Mouse (Mus musculus) embryonic facial prominence, embryonic 14.5 days (tissue): ENCODE measurements around the gene Psma6. TPM values are rescaled to one million over a fixed set of nuclear protein-coding genes. Genes with fewer than 3 reads are reported as not detected.
A peak's percentile ranks its signal among the peaks of the same experiment; 100 is the strongest.
"Not testable (repeated sequence)": the region's sequence is repeated elsewhere in the genome, so short reads cannot be mapped to it uniquely, and the experiment has no call there.

Source experiments
- ATAC-seq: fragments of 200-750 bp; cut with Nextera tagmentation; 2 replicates; pipeline ENCODE4 v1.8.0; 2017; ENCODE audit warnings: low read depth, moderate number of reproducible peaks, moderate TSS enrichment
- DNase-seq: peaks from one replicate; pipeline ENCODE4 v3.0.0-alpha.2; 2015; ENCODE audit warnings: low spot score
- H3K27ac ChIP-seq: fragments of 300-500 bp; sonication (generic); replicated peaks from 2 replicates; pipeline ENCODE4 v1.5.1; 2014; ENCODE audit warnings: low read depth, mild to moderate bottlenecking, low read length, moderate library complexity
- H3K27me3 ChIP-seq: fragments of 300-500 bp; sonication (generic); replicated peaks from 2 replicates; pipeline ENCODE4 v1.6.1; 2014; ENCODE audit warnings: low read length; ENCODE audit not compliant: control insufficient read depth, insufficient read depth
- H3K36me3 ChIP-seq: fragments of 300-500 bp; sonication (generic); 2 replicates; pipeline ENCODE4 v1.6.1; 2014; ENCODE audit warnings: low read length, mixed read lengths; ENCODE audit not compliant: control insufficient read depth, insufficient read depth
- H3K4me1 ChIP-seq: fragments of 300-500 bp; sonication (generic); 2 replicates; pipeline ENCODE4 v1.6.1; 2014; ENCODE audit warnings: antibody characterized with exemption, low read length; ENCODE audit not compliant: control insufficient read depth, insufficient read depth
- H3K4me2 ChIP-seq: fragments of 300-500 bp; sonication (generic); 2 replicates; pipeline ENCODE4 v1.6.1; 2014; ENCODE audit warnings: low read depth, mild to moderate bottlenecking, low read length, moderate library complexity, mixed read lengths
- H3K4me3 ChIP-seq: fragments of 300-500 bp; sonication (generic); 2 replicates; pipeline ENCODE4 v1.5.1; 2014; ENCODE audit warnings: low read depth, mild to moderate bottlenecking, low read length
- H3K9ac ChIP-seq: fragments of 300-500 bp; sonication (generic); 2 replicates; pipeline ENCODE4 v1.6.1; 2014; ENCODE audit warnings: low read depth, mild to moderate bottlenecking, low read length, moderate library complexity, mixed read lengths
- H3K9me3 ChIP-seq: fragments of 300-500 bp; sonication (generic); 2 replicates; pipeline ENCODE4 v1.6.1; 2016; ENCODE audit warnings: low read length; ENCODE audit not compliant: control insufficient read depth
- WGBS: fragments of 180-500 bp; shearing (Covaris S2); extraction: QIAGEN DNeasy Blood & Tissue Kit; methylation state at CpG from one replicate; pipeline ENCODE4 v1.1.7; 2014; 5-methylcytosine and 5-hydroxymethylcytosine counted together
- polyA plus RNA-seq: library from polyadenylated mRNA; unstranded; fragments of >200 nt; fragmentation: Nextera tagmentation; extraction: Ambion mirVana; gene quantifications from 2 replicates; pipeline ENCODE4 v1.2.1, GENCODE M21; 2014

Psma6 gene
- 397 and 404 TPM in 2 replicates for polyA plus RNA-seq

GRCm38 (mm10) chr12:55384023-55384749 is at the start of gene Psma6:
Gene Psma6, plus strand, starts transcription at chr12:55384222.
- no peak for DNase-seq
- Histone ChIP-seq H3K4me1 (no peaks in the 10 kb centered on the region), H3K27ac (no peak within 1 kb of the TSS), H3K9me3 (no peaks in the 10 kb centered on the region), H3K27me3 (no peaks in the 10 kb centered on the region), H3K4me2 (no peak within 1 kb of the TSS), H3K9ac (no peak within 1 kb of the TSS), H3K36me3 (0 out of 2 replicates have a peak, but pooled peaks cover 3% of the 10 kb centered on the region), H3K4me3 (no peak within 1 kb of the TSS)
- WGBS = 73% methylated on average over 10 of the region's 10 CpGs
- ATAC-seq = no peak

GRCm38 (mm10) chr12:55338490-55338889 is 45.5 kb upstream of the Psma6 start:
- H3K9me3 ChIP-seq, H3K4me3 ChIP-seq, ATAC-seq, H3K4me2 ChIP-seq, DNase-seq, H3K27me3 ChIP-seq, H3K9ac ChIP-seq, H3K36me3 ChIP-seq, H3K4me1 ChIP-seq, H3K27ac ChIP-seq: not testable (repeated sequence)
- 85% methylated on average over 1 of the region's 2 CpGs for WGBS

GRCm38 (mm10) chr12:55343045-55343444 is 41.0 kb upstream of the Psma6 start:
- H3K4me1 ChIP-seq, H3K27ac ChIP-seq, ATAC-seq, H3K9ac ChIP-seq, H3K4me2 ChIP-seq, H3K27me3 ChIP-seq, H3K36me3 ChIP-seq, DNase-seq, H3K4me3 ChIP-seq, H3K9me3 ChIP-seq: not testable (repeated sequence)
- WGBS = 70% methylated on average over 1 of the region's 1 CpGs

GRCm38 (mm10) chr12:55343998-55344397 is 40.0 kb upstream of the Psma6 start:
- no peaks in the 10 kb centered on the region for H3K9me3 ChIP-seq
- H3K36me3 ChIP-seq = no peaks in the 10 kb centered on the region
- no peak overlapping the region for H3K4me2 ChIP-seq
- no peak for ATAC-seq
- 71% methylated on average over 11 of the region's 11 CpGs for WGBS
- H3K4me1 ChIP-seq = no peaks in the 10 kb centered on the region
- H3K4me3 ChIP-seq = no peak overlapping the region
- H3K9ac ChIP-seq = no peak overlapping the region
- no peak for DNase-seq
- peak overlapping the region; percentile 50; the same call in 1 of the 2 replicates for H3K27ac ChIP-seq
- H3K27me3 ChIP-seq = no peaks in the 10 kb centered on the region

- H3K27ac ChIP-seq = peak overlapping the region; percentile 50
- no peak for DNase-seq
- no peaks in the 10 kb centered on the region for H3K9me3 ChIP-seq
- no peaks in the 10 kb centered on the region for H3K4me1 ChIP-seq
- WGBS = 81% methylated on average over 13 of the region's 13 CpGs
- no peaks in the 10 kb centered on the region for H3K36me3 ChIP-seq
- no peak overlapping the region for H3K9ac ChIP-seq
- no peaks in the 10 kb centered on the region for H3K27me3 ChIP-seq
- ATAC-seq = no peak
- H3K4me3 ChIP-seq = no peak overlapping the region
- H3K4me2 ChIP-seq = no peak overlapping the region
These were observed 39.4 kb upstream of the Psma6 start for GRCm38 (mm10) chr12:55344583-55344982.

GRCm38 (mm10) chr12:55353423-55353822 is 30.6 kb upstream of the Psma6 start:
- DNase-seq = peak; percentile 36
- H3K4me2 ChIP-seq = no peak overlapping the region

GRCm38 (mm10) chr12:55354904-55355303 is 29.1 kb upstream of the Psma6 start:
- Histone ChIP-seq H3K4me2 (no peak overlapping the region), H3K9ac (no peak overlapping the region), H3K4me1 (peaks cover 3% of the 10 kb centered on the region; the same call in 1 of the 2 replicates), H3K36me3 (no peaks in the 10 kb centered on the region), H3K9me3 (no peaks in the 10 kb centered on the region), H3K27ac (no peak overlapping the region), H3K27me3 (no peaks in the 10 kb centered on the region), H3K4me3 (no peak overlapping the region)
- WGBS = 48% methylated on average over 4 of the region's 4 CpGs
- DNase-seq = peak; percentile 41
- ATAC-seq = peak; percentile 60; the same call in 1 of the 2 replicates

More at GRCm38 (mm10) chr12:55353423-55353822, 30.6 kb upstream of the Psma6 start:
- Histone ChIP-seq H3K27me3 (no peaks in the 10 kb centered on the region), H3K9me3 (no peaks in the 10 kb centered on the region), H3K4me3 (no peak overlapping the region), H3K9ac (no peak overlapping the region), H3K4me1 (peaks cover under 1% of the 10 kb centered on the region; the same call in 1 of the 2 replicates), H3K27ac (no peak overlapping the region), H3K36me3 (no peaks in the 10 kb centered on the region)
- 59% methylated on average over 6 of the region's 6 CpGs for WGBS
- peak; percentile 50; the same call in 1 of the 2 replicates for ATAC-seq

- 60% methylated on average over 1 of the region's 1 CpGs for WGBS
- H3K4me2 ChIP-seq = no peak overlapping the region
- no peak overlapping the region for H3K9ac ChIP-seq
- ATAC-seq (no peak), DNase-seq (no peak)
- H3K4me3 ChIP-seq = no peak overlapping the region
- H3K9me3 ChIP-seq = no peaks in the 10 kb centered on the region
- H3K4me1 ChIP-seq = peaks cover 3% of the 10 kb centered on the region; the same call in 1 of the 2 replicates
- H3K27ac ChIP-seq = no peak overlapping the region
- H3K36me3 ChIP-seq = no peaks in the 10 kb centered on the region
- H3K27me3 ChIP-seq = no peaks in the 10 kb centered on the region
These were observed 26.7 kb upstream of the Psma6 start for GRCm38 (mm10) chr12:55357303-55357702.

GRCm38 (mm10) chr12:55360929-55361328 is 23.1 kb upstream of the Psma6 start:
- no peaks in the 10 kb centered on the region for H3K36me3 ChIP-seq
- ATAC-seq (no peak), DNase-seq (no peak)
- H3K9me3 ChIP-seq = no peaks in the 10 kb centered on the region
- H3K27me3 ChIP-seq = no peaks in the 10 kb centered on the region
- whole genome bisulfite sequencing = 77% methylated on average over 5 of the region's 5 CpGs
- H3K4me3 ChIP-seq = no peak overlapping the region
- no peak overlapping the region for H3K9ac ChIP-seq
- peaks cover 3% of the 10 kb centered on the region; the same call in 1 of the 2 replicates for H3K4me1 ChIP-seq
- H3K4me2 ChIP-seq = no peak overlapping the region
- no peak overlapping the region for H3K27ac ChIP-seq
